Mouse (Mus musculus): Measurements from ENCODE around the gene Btbd19. TPM values are rescaled to one million over a fixed set of nuclear protein-coding genes. Genes with fewer than 3 reads are reported as not detected.

The Btbd19 gene
- total RNA-seq, 2 experiments from 2014 or later = 7.0 to 7.9 TPM

DNA sequence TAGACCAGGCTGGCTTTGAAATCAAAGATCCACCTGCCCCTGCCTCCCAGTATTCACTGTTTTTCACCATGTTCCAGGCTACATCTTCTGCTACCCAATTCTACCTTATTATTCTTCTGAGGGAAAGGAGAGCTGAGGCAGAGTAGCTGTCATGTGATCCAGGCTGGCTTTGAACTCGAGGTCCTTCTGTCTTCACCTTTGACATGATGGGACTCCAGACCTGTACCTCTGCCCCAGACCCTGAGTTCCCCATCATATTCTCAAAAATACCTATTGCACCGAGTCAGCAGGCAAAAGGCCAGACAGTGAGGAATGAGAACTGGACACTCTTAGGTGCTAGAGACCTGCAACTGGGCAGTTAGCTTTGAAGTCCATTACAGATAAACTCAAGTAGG is 9.1 kb upstream of the Btbd19 start:
- DNase-seq = no peak

DNA sequence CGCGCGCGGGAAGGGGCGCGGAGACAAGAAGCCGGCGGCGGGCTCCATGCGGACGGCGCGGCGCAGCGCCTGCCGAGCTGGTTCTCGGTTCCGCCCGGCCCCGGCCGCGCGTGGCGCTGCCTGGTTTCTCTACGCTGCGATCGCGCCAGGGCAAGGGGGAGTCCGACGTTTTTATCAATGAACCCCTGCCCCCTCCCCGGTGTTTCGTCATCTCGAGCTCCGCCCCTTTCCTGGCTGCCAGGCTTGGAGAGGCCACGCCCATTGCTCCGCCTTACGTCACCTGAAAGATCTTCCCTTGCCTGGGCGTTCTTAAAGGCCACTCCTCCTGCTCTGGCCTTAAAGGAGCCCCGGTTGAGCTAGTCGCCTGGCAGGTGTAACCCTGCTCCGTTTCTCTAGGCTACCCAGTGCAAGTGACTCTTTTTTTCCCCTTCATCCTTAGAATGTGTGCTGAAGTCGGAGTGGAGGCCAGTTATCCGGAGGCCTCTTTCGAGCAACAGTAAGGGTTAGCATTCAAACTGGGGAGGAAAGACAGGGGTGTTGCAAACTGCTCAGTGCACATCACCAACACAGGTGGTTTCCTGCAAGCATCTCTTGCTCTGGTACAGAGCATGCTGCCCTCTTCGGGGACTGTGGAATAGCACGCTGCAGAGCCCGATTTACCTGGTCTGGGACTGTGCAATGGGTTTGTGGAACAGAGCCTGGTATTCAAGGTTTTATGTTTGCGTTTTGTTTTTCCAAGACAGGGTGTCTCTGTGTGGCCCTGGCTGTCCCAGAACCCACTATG is 8.5 kb upstream of the Btbd19 start, which contains the start of gene Plk3:
Plk3 (minus strand) TSS at position 147 of the 784 bp plus-strand sequence.
- peak; percentile 97 to 98 for DNase-seq

DNA sequence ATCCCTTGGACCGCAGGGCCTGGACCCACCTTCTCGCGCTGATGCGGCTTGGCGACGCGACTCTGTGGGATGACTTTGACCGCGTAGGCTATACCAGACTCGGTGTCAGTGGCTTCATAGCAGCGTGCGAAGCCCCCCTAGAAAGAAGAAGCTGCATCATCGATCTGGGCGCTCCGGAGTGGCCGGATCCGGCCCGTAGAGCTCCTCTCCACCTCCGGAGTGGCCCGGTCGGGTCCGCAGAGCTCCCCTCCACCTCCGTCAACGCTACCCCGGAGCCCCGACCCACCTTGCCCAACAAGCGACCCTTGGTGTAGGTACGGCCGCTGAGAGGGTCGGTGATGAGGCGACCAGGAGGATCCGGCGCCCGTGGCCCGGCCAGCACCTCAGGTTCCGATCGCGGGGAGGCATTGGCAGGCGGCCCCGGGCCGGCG is 7.9 kb upstream of the Btbd19 start:
- DNase-seq = no peak

DNA sequence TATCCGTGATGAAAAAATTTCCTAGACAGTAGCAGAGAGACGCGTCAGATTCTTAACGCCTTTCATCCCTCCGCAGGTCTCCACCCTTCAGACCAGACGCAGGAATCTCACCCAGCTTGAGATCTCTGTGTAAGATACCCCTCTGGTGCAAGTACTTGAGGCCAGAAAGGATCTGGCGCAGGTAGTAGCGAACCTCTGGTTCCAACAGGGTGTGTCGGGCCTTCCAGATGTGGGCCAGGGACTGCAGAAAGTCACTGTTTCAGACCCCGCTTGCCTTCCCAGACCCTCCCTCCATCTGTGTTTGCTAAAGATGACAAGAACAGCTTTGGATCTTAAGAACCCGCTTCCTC is 7.2 kb upstream of the Btbd19 start:
- DNase-seq = no peak

DNA sequence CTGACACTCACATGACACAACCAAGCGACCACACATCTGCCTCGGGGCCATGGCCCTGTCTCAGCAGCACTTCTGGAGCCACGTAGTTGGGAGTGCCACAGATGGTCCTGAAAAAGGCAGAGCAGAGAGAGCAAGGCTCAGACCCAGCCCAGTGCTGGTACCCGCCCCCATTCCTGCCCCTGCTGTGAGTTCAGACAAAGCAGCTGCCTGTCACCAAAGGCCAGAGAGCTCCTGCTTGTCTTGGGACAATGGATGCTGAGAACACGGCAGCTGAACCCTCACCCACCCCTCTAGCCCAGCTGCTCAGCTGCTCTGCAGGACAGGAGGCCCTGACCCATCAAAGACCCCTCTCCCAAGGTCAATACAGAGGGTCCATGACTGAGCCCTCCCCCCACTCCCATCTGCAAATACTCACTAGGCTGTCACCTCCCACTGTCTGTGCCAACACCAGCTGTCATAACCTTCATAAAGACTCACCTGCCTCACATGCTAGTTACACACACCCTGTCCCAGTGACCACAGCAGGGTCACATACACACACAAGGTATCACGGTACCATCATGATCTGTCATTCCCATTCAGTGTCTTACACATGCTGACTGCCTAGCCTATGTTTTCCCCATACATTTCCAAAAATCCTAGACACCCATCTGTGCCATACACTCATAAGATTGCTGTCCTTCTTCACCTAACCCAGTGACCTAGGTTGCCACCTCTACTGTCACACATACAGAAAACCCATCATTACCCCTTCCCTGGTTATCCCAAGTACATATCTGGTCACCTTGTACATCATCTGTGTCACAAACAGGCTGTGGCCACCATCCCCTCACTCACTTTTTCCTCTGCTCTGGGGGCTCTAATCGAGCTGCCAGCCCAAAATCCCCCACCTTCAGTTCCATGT is 6.6 kb upstream of the Btbd19 start:
- DNase-seq = no peak

DNA sequence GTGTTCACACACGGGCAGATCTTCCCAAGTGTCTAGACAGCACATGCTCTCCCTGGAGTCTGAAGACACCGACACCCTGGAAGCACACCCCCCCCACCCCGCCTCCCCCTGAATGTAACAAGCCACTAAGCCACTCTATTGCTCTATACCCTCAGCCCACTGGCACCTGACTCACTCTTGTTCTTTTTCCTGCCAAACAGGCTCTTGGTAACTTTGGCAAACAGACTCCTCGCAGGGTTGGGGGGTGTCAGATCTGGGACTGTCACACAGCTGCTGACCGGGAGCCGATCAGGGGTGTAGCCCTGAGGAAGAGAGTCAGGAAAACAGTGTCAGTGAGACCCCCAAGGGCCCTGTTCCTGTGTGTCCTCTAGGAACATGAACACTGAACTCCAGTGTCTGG is 5.7 kb upstream of the Btbd19 start:
- DNase-seq = no peak

DNA sequence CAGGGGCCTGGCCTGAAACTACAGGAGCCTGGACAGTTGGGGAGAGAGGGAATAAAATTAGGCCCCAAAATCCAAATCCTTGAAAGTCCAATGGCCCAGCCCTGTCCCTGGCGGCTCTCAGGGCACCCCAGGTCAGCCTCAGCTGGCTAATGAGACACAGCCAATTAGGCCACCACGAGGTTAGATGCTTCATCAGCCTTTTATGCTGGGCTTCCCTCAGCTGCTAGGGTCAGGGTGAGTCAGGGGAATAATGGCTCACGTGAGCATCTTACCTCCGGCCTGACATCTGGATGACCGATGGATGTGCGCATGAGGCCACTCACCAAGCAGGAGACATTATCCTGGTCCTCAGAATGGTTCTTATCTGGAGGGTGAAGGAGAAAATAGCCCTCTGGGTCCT is 5.3 kb upstream of the Btbd19 start:
- no peak for DNase-seq

DNA sequence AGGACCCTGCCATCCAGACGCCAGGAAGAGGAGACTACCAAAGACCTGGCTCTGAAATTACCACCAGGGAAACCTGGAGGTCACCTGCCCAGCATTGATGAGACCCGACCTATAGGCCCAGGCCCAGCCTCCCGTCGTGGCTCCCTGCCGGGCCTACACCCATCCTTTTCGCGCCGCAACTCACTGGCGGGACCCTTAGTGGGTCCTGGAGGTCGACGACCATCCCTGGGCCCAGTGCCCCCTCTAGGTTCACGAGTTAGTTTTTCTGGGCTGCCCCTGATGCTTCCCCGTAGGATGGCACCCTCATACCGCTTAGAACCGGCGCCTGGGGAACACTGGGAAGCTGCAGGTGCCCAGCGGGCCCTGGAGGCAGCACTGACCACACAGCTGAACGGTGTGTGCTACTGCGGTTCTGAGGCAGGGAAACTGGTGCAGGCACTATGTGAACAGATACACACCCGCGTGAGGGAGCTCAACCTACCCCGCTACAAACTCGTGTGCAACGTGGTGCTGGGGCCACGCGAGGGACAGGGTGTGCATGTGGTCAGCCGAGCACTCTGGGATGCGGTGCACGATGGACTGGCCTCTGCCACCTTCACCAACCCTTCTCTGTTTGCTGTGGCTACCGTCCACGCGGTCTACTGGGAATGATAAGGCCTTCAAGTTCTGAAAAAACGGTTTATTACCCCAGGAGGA is 2.6 kb upstream of the Btbd19 start:
- no peak for DNase-seq

DNA sequence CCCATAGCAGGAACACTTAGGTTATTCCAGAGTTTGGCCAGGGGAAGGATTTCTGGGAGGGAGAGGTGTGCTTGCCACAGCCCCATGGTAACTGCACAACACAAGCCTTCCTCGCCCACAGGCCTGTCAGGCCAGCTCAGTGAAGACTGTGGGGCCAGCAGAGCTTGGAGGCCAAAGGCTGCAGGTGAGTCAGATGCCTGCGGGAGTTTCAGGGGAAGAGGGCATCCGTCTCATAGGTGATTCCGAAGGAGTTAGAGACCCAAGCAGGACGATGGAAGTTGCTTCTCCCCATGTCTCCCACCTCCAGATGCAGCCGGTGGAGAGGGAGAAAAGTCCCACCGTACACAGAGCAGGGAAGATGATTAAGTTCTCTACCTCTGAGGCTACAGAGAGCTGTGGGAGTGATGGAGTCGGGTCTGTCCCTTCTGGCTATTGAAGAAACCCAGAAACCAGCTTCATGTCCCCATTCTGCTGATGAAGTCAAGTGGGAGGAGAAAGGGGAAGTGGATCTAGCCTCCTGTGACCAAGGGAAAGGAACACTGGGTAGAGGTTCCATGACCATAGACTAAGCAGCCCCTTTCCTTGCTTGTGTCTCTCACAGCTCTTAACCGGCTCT is 1.3 kb upstream of the Btbd19 start, which contains the start of gene Tctex1d4:
Tctex1d4 (plus strand) TSS at position 120 of the 616 bp plus-strand sequence.
- no peak for DNase-seq

DNA sequence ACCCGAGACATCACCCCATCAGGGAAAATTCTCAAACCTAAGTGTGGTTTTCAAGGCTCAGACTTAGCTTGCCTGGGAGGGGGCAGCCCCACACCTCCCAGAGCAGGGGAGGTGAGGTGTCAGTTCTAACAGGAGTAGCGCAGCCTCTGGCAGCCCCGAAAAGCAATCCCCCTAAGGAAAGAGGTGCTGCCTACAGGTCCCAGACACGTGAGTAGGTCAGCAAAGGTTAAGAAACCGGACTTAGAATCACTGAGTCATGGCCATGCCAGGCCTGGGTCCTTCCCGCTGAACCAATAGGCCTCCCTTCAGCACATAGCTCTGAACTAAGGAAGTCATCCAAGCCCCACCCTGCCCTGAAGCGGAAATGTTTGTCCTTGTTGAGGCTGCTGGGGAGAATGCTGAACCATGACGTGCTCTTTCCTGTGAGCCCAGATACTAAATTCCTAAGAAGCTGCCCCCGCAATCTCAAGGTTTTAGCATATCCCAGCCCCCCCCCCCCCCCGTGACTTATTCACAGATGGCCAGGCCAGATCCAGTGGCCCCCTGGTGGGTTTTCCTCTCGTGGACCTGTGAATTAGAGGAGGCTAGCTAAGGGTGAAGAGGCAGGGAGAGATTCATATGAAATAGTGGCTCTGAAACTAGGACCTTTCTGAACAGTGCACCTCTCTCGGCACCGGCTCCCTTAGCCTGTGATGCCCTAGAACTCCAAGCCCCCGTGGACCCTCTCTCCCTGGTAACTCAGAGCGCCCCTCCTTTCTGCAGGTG is 567 bp upstream of the Btbd19 start:
- DNase-seq = peak; percentile 77 to 81

DNA sequence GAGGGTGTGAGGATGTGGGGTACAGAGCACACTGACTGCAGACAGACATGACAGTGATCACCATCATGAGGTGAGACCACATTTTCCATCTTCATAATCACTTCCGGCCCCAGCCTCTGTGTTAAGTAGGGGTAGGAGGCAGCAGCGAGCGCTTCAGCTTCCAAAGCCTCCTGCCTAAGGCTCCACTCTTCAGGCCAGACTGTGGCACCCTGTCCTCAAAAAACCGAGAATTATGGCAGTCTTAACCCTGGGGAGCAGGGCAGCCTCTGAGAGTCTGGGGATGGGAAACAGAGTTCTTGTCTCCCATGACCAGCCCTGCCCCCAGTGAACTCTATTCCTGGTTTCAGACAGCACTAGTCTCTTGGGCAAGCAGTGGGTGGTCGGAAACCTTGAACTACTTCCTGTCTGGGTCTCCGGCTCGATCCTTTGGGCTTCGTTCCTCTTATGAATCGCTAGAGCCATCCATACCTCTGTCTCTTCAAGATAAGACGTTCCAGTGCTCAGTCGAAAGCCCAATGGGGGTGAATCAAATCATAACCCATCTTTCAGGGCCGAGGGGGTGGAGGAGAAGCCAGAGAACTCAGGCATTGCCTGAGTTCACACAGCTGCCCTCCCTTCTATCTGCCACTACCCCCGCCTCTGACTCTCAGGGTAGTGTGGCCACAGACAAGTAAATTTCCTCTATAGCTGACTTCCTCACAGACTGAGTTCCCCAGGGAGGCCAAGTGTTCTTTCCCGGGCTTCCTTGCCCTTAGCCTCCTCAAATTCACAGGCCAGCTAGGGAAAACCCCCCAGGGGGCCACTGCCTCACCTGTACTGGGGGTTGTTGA is 792 bp downstream of the Btbd19 start:
- DNase-seq = peak; percentile 51 to 64

DNA sequence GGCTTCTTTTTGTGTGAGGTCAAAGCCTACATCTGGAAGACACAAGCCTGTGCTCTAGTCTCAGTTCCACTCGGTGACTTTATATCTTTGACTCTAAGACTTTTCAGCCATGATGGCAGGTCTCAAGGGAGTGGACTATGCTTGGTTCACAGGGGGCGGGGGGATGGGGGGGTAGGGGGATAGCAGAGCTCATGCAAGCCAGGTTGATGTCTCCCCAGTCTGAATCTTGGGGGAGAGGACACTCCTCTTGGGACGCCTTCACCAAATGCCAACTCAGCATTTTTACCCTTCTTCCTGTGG is 1.4 kb downstream of the Btbd19 start:
- no peak for DNase-seq

DNA sequence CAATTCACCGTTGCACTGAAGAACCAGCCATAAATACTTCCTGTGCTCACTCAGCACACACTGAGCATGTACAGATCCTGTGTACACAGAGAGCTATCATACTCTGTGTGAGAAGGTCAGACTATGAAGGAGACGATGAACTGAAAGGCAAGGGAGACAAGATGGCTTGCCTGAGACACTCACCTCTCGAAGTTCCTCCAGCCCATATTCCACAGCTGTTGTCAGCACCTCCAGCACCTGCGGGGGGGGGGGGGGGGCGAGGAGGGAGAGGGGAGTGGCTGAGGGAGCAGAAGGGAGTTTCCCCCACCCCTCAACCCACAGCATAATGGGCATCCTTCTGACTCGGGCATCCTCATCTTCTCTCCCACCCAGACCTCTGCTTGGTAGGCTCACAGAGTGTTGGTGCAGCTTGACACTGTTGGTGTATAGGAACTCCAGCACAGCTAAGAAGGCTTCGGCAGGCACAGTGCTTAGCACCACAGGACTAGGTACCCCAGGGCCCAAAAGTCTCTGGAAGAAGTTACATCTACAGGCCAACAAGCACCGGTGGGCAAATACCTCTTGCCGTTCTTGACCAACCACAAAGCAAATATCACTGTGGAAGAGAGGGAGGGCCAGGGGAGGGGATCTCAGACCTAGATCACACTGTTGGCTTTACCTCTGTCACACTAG is 1.8 kb downstream of the Btbd19 start:
- no peak for DNase-seq

DNA sequence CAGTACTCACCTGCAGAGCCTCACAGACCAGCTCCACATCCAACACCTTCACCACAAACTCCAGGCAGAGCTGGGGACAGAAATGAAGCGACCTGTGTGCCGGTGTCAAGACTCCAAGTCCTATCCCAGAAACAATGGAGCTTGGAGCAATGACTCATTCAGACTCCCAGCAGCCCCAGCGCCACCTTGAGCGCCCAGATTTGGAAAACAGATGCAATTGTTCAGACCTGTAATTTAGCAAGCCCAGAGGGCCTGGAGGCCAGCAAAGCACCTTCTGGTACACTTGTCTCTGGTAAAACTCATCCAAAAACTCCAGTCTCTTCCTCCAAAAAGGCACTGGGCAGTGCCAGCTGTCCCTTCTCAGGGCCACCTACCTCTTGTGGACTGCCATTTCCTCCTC is 3.3 kb downstream of the Btbd19 start:
- DNase-seq = no peak

DNA sequence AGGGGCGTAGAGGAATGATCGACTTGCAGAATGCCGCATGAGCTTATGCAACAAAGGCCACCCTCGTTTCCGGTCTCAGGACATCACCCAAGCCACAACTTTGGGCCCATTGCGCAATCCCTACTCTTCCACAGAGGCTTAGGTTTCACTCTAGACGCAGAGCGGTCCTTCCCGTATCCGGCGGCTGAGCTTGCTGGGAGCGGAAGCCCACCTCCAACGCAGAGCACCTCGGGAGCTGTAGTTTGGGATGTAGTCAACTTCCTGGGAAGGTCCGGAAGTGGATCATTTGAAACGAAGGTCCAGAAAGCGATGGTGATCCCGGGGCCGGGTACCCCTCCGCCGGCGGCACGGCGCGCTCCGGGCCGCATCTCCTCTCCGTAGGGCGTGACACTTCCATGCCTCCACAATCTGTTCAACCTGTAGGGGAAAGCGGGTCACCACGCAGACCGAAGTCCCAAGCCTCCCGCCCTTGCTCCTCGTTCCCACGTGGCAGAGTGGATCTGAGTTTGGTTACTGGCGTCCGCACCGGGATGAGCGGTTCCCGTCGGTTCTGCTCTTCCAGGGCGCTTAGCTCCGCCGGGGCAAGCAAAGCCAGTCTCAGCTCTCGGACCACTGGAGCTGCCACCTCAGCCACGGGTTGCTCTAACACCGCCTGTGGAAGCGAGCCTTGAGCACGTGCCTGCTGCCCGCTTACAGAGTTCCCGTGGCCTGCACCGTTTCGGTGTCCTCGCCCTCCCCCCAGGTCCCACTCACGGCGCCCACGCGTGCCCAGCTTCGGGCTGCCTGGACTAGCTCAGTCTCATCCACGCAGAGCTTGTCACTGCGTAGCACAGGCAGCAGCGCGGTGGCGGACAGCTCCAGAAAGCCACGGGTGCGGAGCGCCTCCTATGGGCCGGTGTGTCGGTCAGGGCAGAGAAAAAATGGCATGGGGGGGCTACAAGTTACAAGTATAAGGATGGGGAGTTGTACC is 4.8 kb downstream of the Btbd19 start:
- peak; percentile 95 to 96 for DNase-seq

DNA sequence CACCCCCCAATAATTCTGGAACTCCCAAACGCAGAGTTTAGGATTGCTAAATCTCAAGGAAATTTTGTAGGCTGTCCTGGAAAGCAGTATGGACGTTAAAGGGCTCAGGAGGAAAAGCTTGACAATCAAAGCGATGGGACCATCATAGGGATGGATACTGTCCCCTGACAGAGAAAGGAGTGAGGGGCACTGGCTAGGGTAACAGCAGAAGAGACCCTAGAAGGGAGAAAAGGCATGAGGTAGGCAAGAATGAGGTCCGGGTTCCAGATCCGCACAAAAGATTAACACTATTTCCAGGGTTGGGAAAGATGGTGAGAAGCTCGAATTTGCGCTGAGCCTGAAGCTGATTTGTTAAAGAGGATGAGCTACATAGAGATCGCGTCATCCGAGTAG is 5.5 kb downstream of the Btbd19 start:
- DNase-seq = no peak

DNA sequence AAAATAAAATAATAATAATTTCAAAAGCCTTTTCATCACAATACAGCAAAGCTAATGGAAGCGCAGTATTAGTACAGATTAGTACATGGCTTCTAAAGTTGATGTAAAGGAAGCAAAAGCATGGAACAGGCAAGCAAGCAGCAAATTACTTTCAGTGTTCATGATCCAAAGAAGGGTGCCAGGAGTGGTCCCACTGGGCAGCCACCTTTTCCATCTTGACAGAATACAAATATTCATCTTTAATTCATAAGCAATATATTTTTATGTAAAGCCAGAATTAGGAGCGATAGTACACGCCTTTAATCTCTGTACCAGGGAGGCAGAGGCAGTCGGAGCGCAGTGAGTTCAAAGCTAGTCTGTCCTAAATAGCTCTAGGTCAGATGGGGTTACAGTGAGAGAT is 5.9 kb downstream of the Btbd19 start:
- no peak for DNase-seq

DNA sequence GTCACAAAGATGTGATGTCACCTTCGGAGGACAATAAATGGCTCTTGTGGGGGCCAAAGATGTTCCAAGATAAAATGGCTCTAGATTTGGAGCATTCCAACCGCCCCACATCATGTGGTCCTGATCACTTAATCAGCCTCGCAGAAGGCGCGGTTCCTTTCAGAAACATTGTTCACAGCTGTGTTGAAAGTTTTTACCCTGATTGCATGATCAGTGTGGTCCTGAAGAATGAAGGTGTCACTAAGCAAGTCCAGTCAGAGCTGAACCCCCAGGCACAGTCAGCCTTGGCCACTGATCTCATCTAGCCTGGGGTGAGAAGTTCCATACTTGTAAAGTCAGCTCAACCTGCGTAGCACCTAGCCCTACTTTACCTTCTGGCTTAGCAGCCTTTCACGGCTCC is 7.6 kb downstream of the Btbd19 start:
- no peak for DNase-seq

DNA sequence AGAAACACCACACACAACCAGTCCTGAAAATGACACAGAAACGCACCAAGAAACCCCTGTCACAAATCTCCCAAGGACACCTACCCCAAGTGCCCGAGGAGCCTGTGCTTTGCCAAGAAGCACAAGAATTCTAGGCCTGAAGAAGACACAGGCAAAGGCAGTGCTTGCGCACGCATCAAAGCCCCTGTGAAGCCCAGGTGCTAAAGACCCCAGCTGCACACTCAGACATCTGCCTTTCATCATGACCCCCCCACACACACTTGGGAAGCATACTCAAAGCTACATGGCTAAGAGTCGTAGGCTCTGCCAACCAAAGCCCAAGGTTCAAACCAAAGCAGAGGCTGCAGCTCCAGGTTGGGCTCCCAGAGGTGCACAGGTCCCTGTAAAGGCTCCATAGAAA is 9.9 kb downstream of the Btbd19 start:
- DNase-seq = no peak
